Mouse (Mus musculus): ENCODE results near the gene Kcnip3. TPM values are rescaled to one million over a fixed set of nuclear protein-coding genes. Genes with fewer than 3 reads are reported as not detected.
A peak's percentile ranks its signal among the peaks of the same experiment; 100 is the strongest.

Gene Kcnip3
- polyA plus RNA-seq, 2 experiments, result 2.3 to 4.3 TPM

- ATAC-seq (ENCODE audit: low FRiP score, low read depth), result no peak
- DNase-seq (ENCODE audit: low spot score), result peak; percentile 61
- Histone ChIP-seq H3K9ac (ENCODE audit: low read depth, low read length, severe bottlenecking) (no peak overlapping the region), H3K36me3 (ENCODE audit: control insufficient read depth, insufficient read depth, low read length) (no peaks in the 10 kb centered on the region), H3K27me3 (ENCODE audit: control insufficient read depth, insufficient read depth, low read length) (no peaks in the 10 kb centered on the region), H3K27ac (replicated peaks; ENCODE audit: low read depth, low read length) (no peak overlapping the region), H3K9me3 (ENCODE audit: control insufficient read depth, low read length) (no peaks in the 10 kb centered on the region), H3K4me3 (replicated peaks; ENCODE audit: low read length) (no peak overlapping the region), H3K4me2 (replicated peaks; ENCODE audit: low read depth, low read length, severe bottlenecking) (no peak overlapping the region), H3K4me1 (ENCODE audit: control insufficient read depth, insufficient read depth, low read length) (no peaks in the 10 kb centered on the region)
- TF ChIP-seq POLR2A (IDR thresholded peaks at IDR 0.05; ENCODE audit: borderline replicate concordance, extremely low read depth, insufficient read depth, insufficient read length), result no peak
- WGBS, result 8% methylated on average over 5 of the region's 5 CpGs
Measured at GRCm38 (mm10) chr2:127453764-127454163, 68.1 kb downstream of the Kcnip3 start.

GRCm38 (mm10) chr2:127453141-127453540, 68.8 kb downstream of the Kcnip3 start:
- TF ChIP-seq POLR2A (IDR thresholded peaks at IDR 0.05; ENCODE audit: borderline replicate concordance, extremely low read depth, insufficient read depth, insufficient read length), result no peak
- 77% methylated on average over 9 of the region's 9 CpGs for WGBS
- Histone ChIP-seq H3K9ac (ENCODE audit: low read depth, low read length, severe bottlenecking) (no peak overlapping the region), H3K9me3 (ENCODE audit: control insufficient read depth, low read length) (no peaks in the 10 kb centered on the region), H3K4me2 (replicated peaks; ENCODE audit: low read depth, low read length, severe bottlenecking) (no peak overlapping the region), H3K4me3 (replicated peaks; ENCODE audit: low read length) (no peak overlapping the region), H3K27me3 (ENCODE audit: control insufficient read depth, insufficient read depth, low read length) (no peaks in the 10 kb centered on the region), H3K36me3 (ENCODE audit: control insufficient read depth, insufficient read depth, low read length) (no peaks in the 10 kb centered on the region), H3K27ac (replicated peaks; ENCODE audit: low read depth, low read length) (no peak overlapping the region), H3K4me1 (ENCODE audit: control insufficient read depth, insufficient read depth, low read length) (no peaks in the 10 kb centered on the region)
- no peak for ATAC-seq (ENCODE audit: low FRiP score, low read depth)
- DNase-seq (ENCODE audit: low spot score), result no peak

GRCm38 (mm10) chr2:127451748-127452147, 70.1 kb downstream of the Kcnip3 start:
- no peak overlapping the region for H3K4me3 ChIP-seq (replicated peaks; ENCODE audit: low read length)
- no peaks in the 10 kb centered on the region for H3K4me1 ChIP-seq (ENCODE audit: control insufficient read depth, insufficient read depth, low read length)
- H3K9ac ChIP-seq (ENCODE audit: low read depth, low read length, severe bottlenecking), result no peak overlapping the region
- H3K27me3 ChIP-seq (ENCODE audit: control insufficient read depth, insufficient read depth, low read length), result no peaks in the 10 kb centered on the region
- no peak overlapping the region for H3K4me2 ChIP-seq (replicated peaks; ENCODE audit: low read depth, low read length, severe bottlenecking)
- H3K9me3 ChIP-seq (ENCODE audit: control insufficient read depth, low read length), result no peaks in the 10 kb centered on the region
- ATAC-seq (ENCODE audit: low FRiP score, low read depth), result no peak
- H3K36me3 ChIP-seq (ENCODE audit: control insufficient read depth, insufficient read depth, low read length), result no peaks in the 10 kb centered on the region
- no peak for TF ChIP-seq POLR2A (IDR thresholded peaks at IDR 0.05; ENCODE audit: borderline replicate concordance, extremely low read depth, insufficient read depth, insufficient read length)
- 24% methylated on average over 6 of the region's 6 CpGs for WGBS
- DNase-seq (ENCODE audit: low spot score), result no peak
- H3K27ac ChIP-seq (replicated peaks; ENCODE audit: low read depth, low read length), result no peak overlapping the region

- no peak for ATAC-seq (ENCODE audit: low FRiP score, low read depth)
- TF ChIP-seq POLR2A (IDR thresholded peaks at IDR 0.05; ENCODE audit: borderline replicate concordance, extremely low read depth, insufficient read depth, insufficient read length), result no peak
- 28% methylated on average over 7 of the region's 7 CpGs for WGBS
Measured at GRCm38 (mm10) chr2:127449691-127450090, 72.2 kb downstream of the Kcnip3 start.

GRCm38 (mm10) chr2:127446847-127447246, 75.0 kb downstream of the Kcnip3 start:
- H3K9ac ChIP-seq (ENCODE audit: low read depth, low read length, severe bottlenecking), result no peak overlapping the region
- H3K27ac ChIP-seq (replicated peaks; ENCODE audit: low read depth, low read length), result no peak overlapping the region
- peaks cover 5% of the 10 kb centered on the region; the same call in 1 of the 2 replicates for H3K4me1 ChIP-seq (ENCODE audit: control insufficient read depth, insufficient read depth, low read length)
- DNase-seq (ENCODE audit: low spot score), result no peak
- H3K27me3 ChIP-seq (ENCODE audit: control insufficient read depth, insufficient read depth, low read length), result no peaks in the 10 kb centered on the region
- no peaks in the 10 kb centered on the region for H3K9me3 ChIP-seq (ENCODE audit: control insufficient read depth, low read length)
- no peaks in the 10 kb centered on the region for H3K36me3 ChIP-seq (ENCODE audit: control insufficient read depth, insufficient read depth, low read length)
- ATAC-seq (ENCODE audit: low FRiP score, low read depth), result no peak
- H3K4me2 ChIP-seq (replicated peaks; ENCODE audit: low read depth, low read length, severe bottlenecking), result no peak overlapping the region
- H3K4me3 ChIP-seq (replicated peaks; ENCODE audit: low read length), result no peak overlapping the region
- WGBS, result 50% methylated on average over 3 of the region's 3 CpGs
- no peak for TF ChIP-seq POLR2A (IDR thresholded peaks at IDR 0.05; ENCODE audit: borderline replicate concordance, extremely low read depth, insufficient read depth, insufficient read length)

More at GRCm38 (mm10) chr2:127449691-127450090, 72.2 kb downstream of the Kcnip3 start:
- Histone ChIP-seq H3K36me3 (ENCODE audit: control insufficient read depth, insufficient read depth, low read length) (no peaks in the 10 kb centered on the region), H3K9me3 (ENCODE audit: control insufficient read depth, low read length) (no peaks in the 10 kb centered on the region), H3K4me1 (ENCODE audit: control insufficient read depth, insufficient read depth, low read length) (no peaks in the 10 kb centered on the region), H3K27me3 (ENCODE audit: control insufficient read depth, insufficient read depth, low read length) (no peaks in the 10 kb centered on the region), H3K4me2 (replicated peaks; ENCODE audit: low read depth, low read length, severe bottlenecking) (no peak overlapping the region), H3K27ac (replicated peaks; ENCODE audit: low read depth, low read length) (no peak overlapping the region), H3K9ac (ENCODE audit: low read depth, low read length, severe bottlenecking) (no peak overlapping the region), H3K4me3 (replicated peaks; ENCODE audit: low read length) (no peak overlapping the region)
- DNase-seq (ENCODE audit: low spot score), result no peak
